Mouse (Mus musculus) embryonic facial prominence, embryonic 11.5 days (tissue): ENCODE measurements around the gene Arhgap1. TPM values are rescaled to one million over a fixed set of nuclear protein-coding genes. Genes with fewer than 3 reads are reported as not detected.
A peak's percentile ranks its signal among the peaks of the same experiment; 100 is the strongest.

ENCODE experiments used
- ATAC-seq: fragments of 200-750 bp; cut with Nextera tagmentation; replicated peaks from 2 replicates; pipeline ENCODE4 v1.8.0; 2017; ENCODE audit warnings: low read depth; ENCODE audit not compliant: insufficient number of reproducible peaks, low FRiP score, low TSS enrichment
- DNase-seq: peaks from one replicate; pipeline ENCODE4 v3.0.0-alpha.2; 2015; ENCODE audit warnings: low spot score
- H3K27ac ChIP-seq: fragments of 300-500 bp; sonication (generic); replicated peaks from 2 replicates; pipeline ENCODE4 v1.5.1; 2014; ENCODE audit warnings: mild to moderate bottlenecking, low read depth, low read length, control low read depth
- H3K27me3 ChIP-seq: fragments of 300-500 bp; sonication (generic); 2 replicates; pipeline ENCODE4 v1.6.1; 2014; ENCODE audit warnings: mild to moderate bottlenecking, low read length, moderate library complexity, mixed read lengths; ENCODE audit not compliant: control insufficient read depth, insufficient read depth
- H3K36me3 ChIP-seq: fragments of 300-500 bp; sonication (generic); replicated peaks from 2 replicates; pipeline ENCODE4 v1.6.1; 2014; ENCODE audit warnings: low read depth, mild to moderate bottlenecking, low read length, moderate library complexity, mixed read lengths; ENCODE audit not compliant: control insufficient read depth, insufficient read depth
- H3K4me1 ChIP-seq: fragments of 300-500 bp; sonication (generic); 2 replicates; pipeline ENCODE4 v1.6.1; 2014; ENCODE audit warnings: low read length, mixed read lengths; ENCODE audit not compliant: control insufficient read depth, insufficient read depth
- H3K4me2 ChIP-seq: fragments of 300-500 bp; sonication (generic); 2 replicates; pipeline ENCODE4 v1.6.1; 2014; ENCODE audit warnings: low read depth, mild to moderate bottlenecking, control low read depth, low read length, moderate library complexity
- H3K4me3 ChIP-seq: fragments of 300-500 bp; sonication (generic); 2 replicates; pipeline ENCODE4 v1.5.1; 2014; ENCODE audit warnings: low read depth, low read length, control low read depth
- H3K9ac ChIP-seq: fragments of 300-500 bp; sonication (generic); replicated peaks from 2 replicates; pipeline ENCODE4 v1.6.1; 2014; ENCODE audit warnings: mild to moderate bottlenecking, control low read depth, low read length
- H3K9me3 ChIP-seq: fragments of 300-500 bp; sonication (generic); replicated peaks from 2 replicates; pipeline ENCODE4 v1.6.1; 2016; ENCODE audit warnings: mild to moderate bottlenecking, low read length, inconsistent platforms, mixed read lengths; ENCODE audit not compliant: control insufficient read depth
- WGBS: fragments of 180-500 bp; shearing (Covaris S2); extraction: QIAGEN DNeasy Blood & Tissue Kit; methylation state at CpG from one replicate; pipeline ENCODE4 v1.1.7; 2014; 5-methylcytosine and 5-hydroxymethylcytosine counted together
- polyA plus RNA-seq: library from polyadenylated mRNA; unstranded; fragments of >200 nt; fragmentation: Nextera tagmentation; extraction: Ambion mirVana; gene quantifications from 2 replicates; pipeline ENCODE4 v1.2.1, GENCODE M21; 2014

Arhgap1 gene
- polyA plus RNA-seq, 1 experiment from 2014 or later, result 73.7 TPM

GRCm38 (mm10) chr2:91650360-91650995 lies 818 bp downstream of the Arhgap1 start:
- 14% methylated on average over 16 of the region's 16 CpGs for WGBS
- H3K4me3 ChIP-seq, result peak overlapping the region; percentile 85
- peak overlapping the region; percentile 72 for H3K9ac ChIP-seq
- peaks cover 16% of the 10 kb centered on the region for H3K36me3 ChIP-seq
- no peaks in the 10 kb centered on the region for H3K27me3 ChIP-seq
- H3K4me2 ChIP-seq, result peak overlapping the region; percentile 69
- H3K9me3 ChIP-seq, result no peaks in the 10 kb centered on the region
- H3K4me1 ChIP-seq, result no peaks in the 10 kb centered on the region
- ATAC-seq (peak; percentile 60; the same call in 1 of the 2 replicates), DNase-seq (no peak)
- peak overlapping the region; percentile 56; the same call in 1 of the 2 replicates for H3K27ac ChIP-seq

DNA sequence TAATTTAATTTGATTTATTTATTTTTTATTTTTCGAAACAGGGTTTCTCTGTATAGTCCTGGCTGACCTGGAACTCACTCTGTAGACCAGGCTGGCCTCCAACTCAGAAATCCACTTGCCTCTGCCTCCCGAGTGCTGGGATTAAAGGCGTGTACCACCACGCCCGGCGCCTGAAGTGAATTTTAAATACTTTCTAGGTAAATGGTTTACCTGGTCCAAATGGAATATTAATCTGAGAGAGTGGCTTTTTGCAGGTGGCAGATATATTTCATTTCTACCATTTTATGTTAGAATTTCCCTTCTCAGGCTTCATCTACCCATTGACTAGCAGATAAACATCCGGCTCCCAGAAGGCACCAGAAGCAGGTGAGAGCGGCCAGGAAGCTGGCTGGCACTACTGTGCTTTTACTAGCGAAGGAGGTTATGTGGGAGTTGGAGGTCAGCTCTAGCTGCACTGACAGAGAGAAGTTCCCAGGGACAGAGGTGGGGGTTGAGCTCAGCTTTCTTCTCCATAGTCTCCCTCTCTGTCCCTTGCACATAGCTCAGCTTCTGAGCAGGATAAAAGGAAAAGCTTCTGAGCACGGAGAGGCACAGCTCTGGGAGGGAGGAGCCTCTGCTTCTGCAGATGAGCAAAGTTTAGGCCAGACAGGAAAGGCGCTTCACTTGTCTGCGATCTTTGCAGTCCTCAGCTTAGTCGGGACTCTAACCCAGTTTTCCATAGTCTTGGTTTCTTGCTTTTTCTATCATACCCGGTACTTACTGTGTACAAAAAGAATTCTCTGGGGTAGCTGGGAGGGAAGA lies 2.0 kb downstream of the Arhgap1 start:
- Histone ChIP-seq H3K4me3 (no peak overlapping the region), H3K27me3 (no peaks in the 10 kb centered on the region)
- no peak for ATAC-seq

DNA sequence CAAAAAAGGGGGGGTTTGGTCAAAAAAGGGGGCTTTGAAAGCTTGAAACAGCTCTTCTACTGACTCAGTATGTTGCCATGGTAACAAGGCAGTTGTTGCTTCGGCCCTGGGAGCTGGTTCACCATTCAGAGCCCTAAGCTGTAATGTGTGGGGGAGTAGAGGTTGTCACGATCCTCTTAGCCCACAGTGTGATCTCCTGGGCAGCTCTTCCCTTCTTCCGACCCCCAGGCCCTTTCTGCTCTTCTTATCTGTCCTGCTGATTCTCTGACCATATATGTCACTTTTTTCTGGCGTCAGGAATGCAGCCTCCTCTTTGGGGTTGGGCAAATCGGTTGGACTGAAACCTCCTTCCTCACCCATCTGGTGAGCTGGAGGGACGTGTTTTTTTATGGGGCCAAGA lies 3.2 kb downstream of the Arhgap1 start:
- H3K27me3 ChIP-seq, result no peaks in the 10 kb centered on the region
- 70% methylated on average over 6 of the region's 6 CpGs for WGBS
- H3K4me2 ChIP-seq, result no peak overlapping the region
- no peak overlapping the region for H3K9ac ChIP-seq
- no peaks in the 10 kb centered on the region for H3K4me1 ChIP-seq
- no peaks in the 10 kb centered on the region; the same call in 1 of the 2 replicates for H3K36me3 ChIP-seq
- H3K9me3 ChIP-seq, result no peaks in the 10 kb centered on the region
- DNase-seq (no peak), ATAC-seq (no peak)
- H3K4me3 ChIP-seq, result no peak overlapping the region
- no peak overlapping the region for H3K27ac ChIP-seq

More for the DNA sequence above, 2.0 kb downstream of the Arhgap1 start:
- Histone ChIP-seq H3K4me2 (no peak overlapping the region), H3K9me3 (no peaks in the 10 kb centered on the region), H3K4me1 (no peaks in the 10 kb centered on the region), H3K9ac (no peak overlapping the region), H3K36me3 (peaks cover 4% of the 10 kb centered on the region; the same call in 1 of the 2 replicates), H3K27ac (no peak overlapping the region)
- WGBS, result 88% methylated on average over 14 of the region's 14 CpGs
- no peak for DNase-seq

- no peak overlapping the region for H3K4me2 ChIP-seq
- ATAC-seq (no peak), DNase-seq (no peak)
- H3K4me1 ChIP-seq, result no peaks in the 10 kb centered on the region
- no peak overlapping the region for H3K27ac ChIP-seq
- no peaks in the 10 kb centered on the region; the same call in none of the 2 replicates for H3K36me3 ChIP-seq
- no peaks in the 10 kb centered on the region for H3K27me3 ChIP-seq
- no peak overlapping the region for H3K9ac ChIP-seq
- WGBS, result 94% methylated on average over 5 of the region's 5 CpGs
- no peak overlapping the region for H3K4me3 ChIP-seq
- no peaks in the 10 kb centered on the region for H3K9me3 ChIP-seq
Measured at GRCm38 (mm10) chr2:91655388-91655787, 5.7 kb downstream of the Arhgap1 start.

GRCm38 (mm10) chr2:91655827-91656226 lies 6.2 kb downstream of the Arhgap1 start:
- Histone ChIP-seq H3K27me3 (no peaks in the 10 kb centered on the region), H3K4me2 (no peak overlapping the region), H3K9me3 (no peaks in the 10 kb centered on the region), H3K4me1 (no peaks in the 10 kb centered on the region), H3K27ac (no peak overlapping the region), H3K4me3 (no peak overlapping the region), H3K36me3 (no peaks in the 10 kb centered on the region; the same call in none of the 2 replicates), H3K9ac (no peak overlapping the region)
- ATAC-seq (no peak), DNase-seq (no peak)
- 71% methylated on average over 6 of the region's 6 CpGs for WGBS

DNA sequence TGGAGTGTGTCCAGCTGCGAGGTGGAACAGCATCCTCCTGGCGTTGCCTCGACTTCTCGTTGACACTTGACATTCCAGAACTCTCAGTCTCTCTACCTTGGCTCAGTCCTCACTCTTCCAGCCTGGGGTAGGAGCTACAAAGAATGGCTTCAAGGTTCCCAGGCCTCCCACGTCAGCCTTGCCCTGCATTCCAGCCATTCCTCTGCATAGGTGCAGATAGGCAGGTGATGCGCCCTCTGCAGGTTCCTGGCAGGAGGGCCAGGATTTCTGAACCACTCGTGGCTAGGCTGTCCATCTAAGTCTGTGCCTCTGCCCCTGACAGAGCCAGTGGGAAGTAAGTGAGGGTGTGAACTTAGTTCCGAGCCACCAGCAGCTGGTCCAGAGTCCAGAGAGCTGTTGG lies 7.1 kb downstream of the Arhgap1 start:
- H3K36me3 ChIP-seq, result no peaks in the 10 kb centered on the region; the same call in none of the 2 replicates
- WGBS, result 70% methylated on average over 8 of the region's 8 CpGs

GRCm38 (mm10) chr2:91659657-91660056 lies 10.0 kb downstream of the Arhgap1 start:
- H3K9ac ChIP-seq, result no peak overlapping the region
- no peaks in the 10 kb centered on the region for H3K27me3 ChIP-seq
- peaks cover 3% of the 10 kb centered on the region for H3K36me3 ChIP-seq
- no peaks in the 10 kb centered on the region for H3K9me3 ChIP-seq
- 93% methylated on average over 8 of the region's 8 CpGs for WGBS
- no peak overlapping the region for H3K4me2 ChIP-seq
- no peaks in the 10 kb centered on the region for H3K4me1 ChIP-seq
- H3K27ac ChIP-seq, result no peak overlapping the region
- no peak for DNase-seq
- no peak for ATAC-seq
- no peak overlapping the region for H3K4me3 ChIP-seq

More for the DNA sequence above, 7.1 kb downstream of the Arhgap1 start:
- Histone ChIP-seq H3K4me3 (no peak overlapping the region), H3K9ac (no peak overlapping the region), H3K4me1 (no peaks in the 10 kb centered on the region), H3K27ac (no peak overlapping the region), H3K27me3 (no peaks in the 10 kb centered on the region), H3K4me2 (no peak overlapping the region), H3K9me3 (no peaks in the 10 kb centered on the region)
- no peak for DNase-seq
- 0 out of 2 replicates have a peak, but pooled peaks have one; percentile 18 for ATAC-seq

DNA sequence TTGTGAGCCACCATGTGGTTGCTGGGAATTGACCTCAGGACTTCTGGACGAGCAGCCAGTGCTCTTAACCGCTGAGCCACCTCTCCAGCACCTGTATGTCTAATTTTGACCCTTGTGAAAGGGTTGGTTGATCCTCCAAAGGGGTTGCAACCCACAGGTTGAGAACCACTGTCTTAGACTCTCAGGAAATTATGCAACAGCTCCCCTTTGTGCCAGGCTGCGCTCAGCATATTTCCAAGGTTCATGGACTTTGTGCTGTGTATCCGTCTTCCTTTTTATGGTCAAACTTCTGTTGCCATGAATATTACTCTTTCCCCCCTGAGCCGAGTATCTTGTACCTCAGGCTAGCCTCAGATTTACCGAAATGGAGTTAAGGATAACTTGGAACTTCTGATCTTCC lies 11.3 kb downstream of the Arhgap1 start:
- Histone ChIP-seq H3K36me3 (peaks cover 3% of the 10 kb centered on the region), H3K9me3 (no peaks in the 10 kb centered on the region), H3K27ac (no peak overlapping the region), H3K27me3 (no peaks in the 10 kb centered on the region), H3K4me3 (no peak overlapping the region), H3K4me1 (no peaks in the 10 kb centered on the region), H3K9ac (no peak overlapping the region), H3K4me2 (no peak overlapping the region)
- ATAC-seq, result no peak
- WGBS, result 89% methylated on average over 6 of the region's 6 CpGs
- DNase-seq, result no peak
